Mouse (Mus musculus) urinary bladder, postnatal 25 days (tissue): ENCODE data around the gene Mt3.

Experiments used
- DNase-seq: peaks from one replicate; pipeline ENCODE4 v3.0.0; 2022; ENCODE audit warnings: low spot score

Mt3 gene

GRCm38 (mm10) chr8:94186542-94186941, 34.1 kb downstream of the Mt3 start:
- peak; percentile 79 for DNase-seq

GRCm38 (mm10) chr8:94187290-94188002, 35.0 kb downstream of the Mt3 start:
- no peak for DNase-seq

- no peak for DNase-seq
Measured at GRCm38 (mm10) chr8:94189275-94190031, 37.0 kb downstream of the Mt3 start.

DNA sequence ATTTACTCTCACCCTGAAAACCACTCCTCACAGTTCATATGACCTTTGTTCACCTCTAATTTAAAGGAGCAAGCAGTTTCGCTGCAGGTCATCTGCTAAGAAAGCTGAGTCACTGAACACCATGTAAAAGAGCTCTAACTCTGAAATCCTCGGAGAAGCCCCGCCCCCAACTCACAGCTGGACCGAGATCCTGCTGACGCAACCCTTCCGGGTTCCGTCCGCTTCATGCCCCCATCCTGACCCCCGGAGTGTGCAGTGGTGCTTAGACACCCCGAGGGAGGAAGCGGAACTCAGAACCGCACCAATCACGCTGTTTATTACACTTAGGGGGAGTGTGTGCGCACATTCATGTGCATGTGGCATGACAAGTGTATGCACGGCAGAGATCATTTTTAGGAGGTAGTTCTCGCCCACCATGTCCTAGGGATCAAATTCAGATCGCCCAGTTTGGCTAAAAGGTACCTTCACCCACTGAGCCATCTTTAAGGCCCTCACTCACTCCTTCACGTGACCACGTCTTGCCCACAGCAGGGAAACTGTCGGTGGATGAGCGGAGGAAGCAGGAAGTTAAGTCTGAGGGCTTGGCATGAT, 38.8 kb downstream of the Mt3 start:
- peak; percentile 65 for DNase-seq

- DNase-seq: no peak
Measured at GRCm38 (mm10) chr8:94192926-94193325, 40.5 kb downstream of the Mt3 start.

DNA sequence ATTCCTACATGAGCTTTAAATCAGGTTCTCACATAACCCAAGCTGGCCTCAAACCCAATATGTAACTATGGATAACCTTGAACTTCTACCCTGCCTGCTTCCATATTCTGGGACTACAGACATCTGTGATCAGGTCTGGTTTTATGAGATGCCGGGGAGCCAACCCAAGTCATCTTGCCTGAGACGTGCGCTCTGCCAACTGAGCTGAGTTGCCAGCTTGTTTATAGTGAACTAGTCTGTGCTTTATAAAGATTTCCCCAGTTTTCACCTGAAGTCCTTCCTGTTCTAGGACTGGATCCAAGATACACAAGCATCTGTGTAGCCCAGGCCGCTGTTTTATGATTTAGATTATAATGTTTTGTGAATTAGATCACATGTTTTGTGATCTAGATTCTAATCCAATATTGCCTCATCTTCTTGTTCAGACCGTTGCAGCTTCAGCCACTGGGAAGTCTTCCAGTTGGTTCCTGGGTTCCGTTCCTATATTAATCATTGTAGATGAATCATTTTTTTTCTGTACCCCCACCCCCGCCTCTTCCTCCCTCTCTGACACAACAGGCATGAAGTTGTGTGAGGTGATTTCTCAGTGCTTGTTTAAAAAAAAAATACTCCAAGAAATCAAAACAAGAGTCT, 42.3 kb downstream of the Mt3 start:
- DNase-seq: no peak

DNA sequence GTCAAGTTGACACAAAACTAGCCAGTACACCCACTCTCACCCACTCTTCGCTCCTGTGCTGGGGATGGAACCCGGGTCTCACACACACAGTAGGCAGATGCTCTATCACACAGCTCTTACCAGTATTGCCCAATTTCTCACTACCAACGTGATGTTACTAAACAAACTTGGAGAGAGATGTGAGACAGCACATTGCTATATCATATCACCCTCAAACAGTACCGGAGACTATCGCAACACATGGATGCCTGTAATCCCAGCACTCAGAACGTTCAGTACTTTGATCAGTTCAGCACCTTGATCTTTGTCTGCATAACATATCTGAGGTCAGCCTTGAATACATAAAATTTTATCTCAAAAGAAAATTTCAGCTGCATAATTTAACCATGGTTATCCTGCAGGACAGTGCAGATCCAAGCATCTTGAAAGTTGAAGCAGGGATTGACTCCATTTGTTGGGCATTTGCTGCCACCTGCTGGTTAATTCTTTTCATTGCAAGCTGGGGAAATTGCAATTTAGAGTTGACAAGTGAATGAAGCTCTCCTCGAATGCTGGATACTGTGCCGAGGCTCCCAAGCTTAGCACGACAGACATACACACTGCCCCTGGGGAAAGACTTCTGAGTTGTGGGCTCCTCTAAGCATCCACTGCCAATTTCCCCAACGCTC, 46.9 kb downstream of the Mt3 start:
- DNase-seq: peak; percentile 45
